Mouse (Mus musculus): ENCODE data around the gene Unc5cl. TPM values are rescaled to one million over a fixed set of nuclear protein-coding genes. Genes with fewer than 3 reads are reported as not detected.
"Not testable (repeated sequence)": the region's sequence is repeated elsewhere in the genome, so short reads cannot be mapped to it uniquely, and the experiment has no call there.

The Unc5cl gene
- total RNA-seq, 2 experiments from 2014 or later = not detected

GRCm38 (mm10) chr17:48462096-48462495 is 7.4 kb downstream of the Unc5cl start:
- intact Hi-C loops (cut with DNase I) = loop anchor here (10.0 kb wide), 1 partner anchor 723 kb away; no protein-coding TSS in a partner anchor
- DNase-seq = no peak

DNA sequence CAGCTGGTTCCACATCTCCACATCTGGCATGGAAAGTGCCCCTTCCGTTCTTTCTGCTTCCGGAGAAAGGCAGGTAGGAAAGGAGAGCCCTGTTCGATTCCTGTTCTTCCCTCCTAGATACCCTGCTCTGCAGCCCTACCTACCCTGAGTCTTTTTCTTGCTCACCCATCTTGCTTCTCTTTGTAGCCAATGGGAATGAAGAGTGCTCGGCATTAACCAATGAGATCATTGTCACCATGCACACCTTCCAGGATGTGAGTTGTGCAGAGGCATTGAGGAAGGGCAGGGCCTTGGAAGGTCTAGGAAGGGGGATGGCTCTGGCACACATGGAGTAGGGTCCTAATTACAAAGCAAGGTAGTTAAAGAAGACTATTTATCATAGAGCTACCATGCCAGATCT is 8.7 kb downstream of the Unc5cl start:
- no peak for DNase-seq
- intact Hi-C loops (cut with DNase I) = loop anchor here (10.0 kb wide), 1 partner anchor 721 kb away; no protein-coding TSS in a partner anchor

GRCm38 (mm10) chr17:48466769-48467394 is 12.2 kb downstream of the Unc5cl start:
- DNase-seq = no peak

GRCm38 (mm10) chr17:48467395-48468231 is 12.9 kb downstream of the Unc5cl start:
- intact Hi-C loops (cut with DNase I) = loop anchor here (2.0 to 10.0 kb wide), 2 partner anchors 135 to 717 kb away; no protein-coding TSS in a partner anchor

More at GRCm38 (mm10) chr17:48466769-48467394, 12.2 kb downstream of the Unc5cl start:
- intact Hi-C loops (cut with DNase I) = loop anchor here (2.0 to 10.0 kb wide), 2 partner anchors 136 to 718 kb away; no protein-coding TSS in a partner anchor

GRCm38 (mm10) chr17:48474282-48474681 is 19.6 kb downstream of the Unc5cl start:
- intact Hi-C loops (cut with DNase I); DNase-seq: not testable (repeated sequence)

More at GRCm38 (mm10) chr17:48467395-48468231, 12.9 kb downstream of the Unc5cl start:
- DNase-seq = peak; percentile 70 to 75

DNA sequence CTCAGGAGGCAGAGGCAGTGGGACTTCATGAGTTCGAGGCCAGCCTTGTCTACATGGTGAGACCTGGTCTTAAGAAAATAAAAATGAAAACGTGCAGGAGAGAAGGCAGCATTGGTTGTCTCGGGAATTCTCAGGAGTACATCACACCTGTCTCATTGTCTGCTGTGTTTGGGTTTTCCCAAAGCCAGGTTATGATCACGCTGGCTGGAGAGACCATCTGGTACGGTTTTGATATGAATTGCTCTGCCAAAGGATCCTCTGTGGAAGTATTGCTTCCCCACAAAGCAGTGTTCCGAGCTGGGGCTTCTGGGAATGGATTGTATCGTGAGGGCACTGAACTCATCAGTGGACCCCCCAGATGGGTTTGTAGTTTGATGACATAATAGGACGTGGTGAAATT is 20.7 kb downstream of the Unc5cl start:
- intact Hi-C loops (cut with DNase I) = no loop called here
- no peak for DNase-seq

DNA sequence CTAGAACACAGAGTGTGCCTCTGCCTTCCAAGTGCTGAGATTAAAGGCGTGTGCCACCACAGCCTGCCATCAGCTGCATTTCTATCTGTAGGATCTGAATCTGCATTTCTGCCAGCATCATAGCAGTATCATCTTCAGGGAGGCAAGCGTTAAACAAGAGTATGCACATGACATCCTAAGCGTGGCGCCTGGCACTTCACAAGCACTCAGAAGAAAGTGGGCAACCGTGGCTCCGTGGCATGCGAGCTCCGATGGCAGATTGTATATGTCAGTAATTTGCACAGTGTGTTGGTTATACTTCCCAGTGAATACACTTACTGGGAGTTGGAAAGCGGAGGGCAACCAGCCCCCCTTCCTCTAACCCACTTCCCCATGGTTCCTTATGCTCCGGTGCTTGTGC is 25.3 kb downstream of the Unc5cl start:
- intact Hi-C loops (cut with DNase I) = no loop called here
- no peak for DNase-seq

- intact Hi-C loops (cut with DNase I) = no loop called here
- no peak for DNase-seq
Observed at GRCm38 (mm10) chr17:48483764-48484163, 29.1 kb downstream of the Unc5cl start.

GRCm38 (mm10) chr17:48484191-48484590 is 29.5 kb downstream of the Unc5cl start:
- DNase-seq = no peak
- intact Hi-C loops (cut with DNase I) = no loop called here

- intact Hi-C loops (cut with DNase I) = no loop called here
- no peak for DNase-seq
Observed at GRCm38 (mm10) chr17:48489466-48489865, 34.8 kb downstream of the Unc5cl start.

- intact Hi-C loops (cut with DNase I) = no loop called here
- no peak for DNase-seq
Observed at GRCm38 (mm10) chr17:48492621-48493020, 37.9 kb downstream of the Unc5cl start.

- intact Hi-C loops (cut with DNase I) = no loop called here
- no peak for DNase-seq
Observed at GRCm38 (mm10) chr17:48493582-48493981, 38.9 kb downstream of the Unc5cl start.

DNA sequence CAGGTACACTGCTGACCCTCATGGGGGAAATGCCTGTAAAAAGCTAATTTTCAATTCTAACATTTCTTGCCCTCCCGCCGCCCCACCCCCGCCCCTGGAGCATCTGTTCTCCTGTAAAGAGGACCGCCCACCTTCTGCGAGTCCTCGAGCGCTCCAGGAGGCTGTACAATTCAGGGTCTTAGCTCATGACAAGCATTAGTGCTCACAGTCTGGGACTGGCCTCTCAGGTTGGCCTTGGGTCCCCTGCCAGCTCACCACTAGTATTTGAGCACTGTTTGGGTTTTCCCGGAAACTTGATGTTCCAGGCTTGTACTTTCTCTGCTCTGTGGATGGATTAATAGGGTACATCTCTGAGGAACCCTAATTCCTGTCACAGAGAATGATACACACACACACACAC is 39.3 kb downstream of the Unc5cl start:
- no peak for DNase-seq
- intact Hi-C loops (cut with DNase I) = no loop called here

DNA sequence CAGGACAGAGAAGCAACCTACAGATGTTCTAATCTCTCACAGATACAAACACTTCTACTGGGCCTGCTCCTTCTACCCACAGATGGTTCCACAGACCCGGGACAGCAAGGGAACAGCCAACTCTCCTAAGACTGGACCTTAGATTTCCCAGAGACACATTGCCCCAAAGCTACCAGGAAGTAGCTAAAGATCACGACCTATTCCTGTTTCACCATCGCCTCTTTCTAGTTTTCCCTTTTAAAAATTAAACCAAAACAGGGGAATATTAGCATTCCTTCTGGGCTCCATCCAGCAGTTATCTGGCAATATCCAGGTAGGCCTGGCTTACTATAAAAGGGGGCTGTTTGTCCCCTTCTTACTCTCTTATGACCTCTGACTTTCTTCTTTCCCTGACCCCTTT is 43.3 kb downstream of the Unc5cl start:
- intact Hi-C loops (cut with DNase I) = no loop called here
- DNase-seq = no peak

DNA sequence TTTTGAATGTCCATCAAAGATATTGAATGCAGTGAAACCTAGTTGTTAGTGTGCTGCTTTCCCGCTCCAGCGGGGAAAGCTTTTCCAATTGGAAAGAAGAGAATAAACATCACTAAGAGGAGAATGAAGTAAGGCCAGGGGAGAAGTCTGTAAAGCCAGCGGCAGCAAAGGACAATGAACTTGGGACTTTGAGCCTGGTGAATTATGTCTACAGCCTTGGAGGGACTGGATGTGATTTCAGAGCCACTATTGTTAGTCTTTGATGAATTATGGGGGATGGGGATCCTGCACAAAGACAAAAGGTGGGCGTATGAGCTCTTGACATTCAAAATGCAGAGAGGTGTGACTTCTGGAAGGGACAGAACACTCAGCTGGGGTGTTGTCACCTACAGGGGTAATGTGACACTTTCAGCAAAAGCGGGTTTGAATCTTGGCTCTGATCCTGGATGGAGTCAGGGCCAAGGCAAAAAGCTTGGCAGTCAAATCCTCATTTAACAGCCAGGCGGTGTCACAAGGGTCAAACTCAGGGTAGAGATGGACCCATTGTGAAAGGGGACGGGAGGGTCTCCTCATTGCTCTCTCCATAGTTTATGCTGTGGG is 46.2 kb downstream of the Unc5cl start:
- DNase-seq = no peak
- intact Hi-C loops (cut with DNase I) = no loop called here

- intact Hi-C loops (cut with DNase I) = no loop called here
- no peak for DNase-seq
Observed at GRCm38 (mm10) chr17:48505006-48505405, 50.3 kb downstream of the Unc5cl start.

DNA sequence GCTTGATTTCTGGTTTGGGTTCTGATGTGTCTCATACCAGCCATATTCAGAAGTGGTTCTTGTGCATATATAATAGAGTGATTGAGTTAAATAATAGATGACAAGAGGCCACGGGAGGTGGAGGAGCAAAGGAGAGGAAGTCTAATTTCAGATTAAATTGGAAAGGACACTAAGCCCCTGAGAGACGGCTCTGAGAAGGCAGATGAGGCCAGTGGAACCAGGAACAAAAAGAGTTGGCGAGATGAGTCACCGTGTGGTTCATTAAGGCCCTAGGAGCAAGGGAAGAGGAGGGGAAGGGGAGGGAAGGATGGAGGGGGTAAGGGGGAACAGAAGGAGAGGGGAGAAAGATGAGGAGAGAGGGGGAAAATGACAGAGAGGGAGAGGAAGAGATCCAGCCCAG is 52.3 kb downstream of the Unc5cl start:
- intact Hi-C loops (cut with DNase I) = no loop called here
- no peak for DNase-seq

- intact Hi-C loops (cut with DNase I) = no loop called here
- no peak for DNase-seq
Observed at GRCm38 (mm10) chr17:48509596-48509995, 54.9 kb downstream of the Unc5cl start.

GRCm38 (mm10) chr17:48512614-48513281 is 58.0 kb downstream of the Unc5cl start:
- DNase-seq = no peak
- intact Hi-C loops (cut with DNase I) = no loop called here

GRCm38 (mm10) chr17:48514613-48515012 is 59.9 kb downstream of the Unc5cl start:
- DNase-seq = no peak
- intact Hi-C loops (cut with DNase I) = no loop called here

- intact Hi-C loops (cut with DNase I) = no loop called here
- DNase-seq = no peak
Observed at GRCm38 (mm10) chr17:48519046-48519445, 64.3 kb downstream of the Unc5cl start.

All from gastrocnemius, postnatal 36 days (tissue).